Mouse (Mus musculus): Measurements from ENCODE around the gene Cdkn2d. TPM values are rescaled to one million over a fixed set of nuclear protein-coding genes. Genes with fewer than 3 reads are reported as not detected.

The Cdkn2d gene
- polyA plus RNA-seq, 1 experiment from 2014 or later: 80.4 TPM

DNA sequence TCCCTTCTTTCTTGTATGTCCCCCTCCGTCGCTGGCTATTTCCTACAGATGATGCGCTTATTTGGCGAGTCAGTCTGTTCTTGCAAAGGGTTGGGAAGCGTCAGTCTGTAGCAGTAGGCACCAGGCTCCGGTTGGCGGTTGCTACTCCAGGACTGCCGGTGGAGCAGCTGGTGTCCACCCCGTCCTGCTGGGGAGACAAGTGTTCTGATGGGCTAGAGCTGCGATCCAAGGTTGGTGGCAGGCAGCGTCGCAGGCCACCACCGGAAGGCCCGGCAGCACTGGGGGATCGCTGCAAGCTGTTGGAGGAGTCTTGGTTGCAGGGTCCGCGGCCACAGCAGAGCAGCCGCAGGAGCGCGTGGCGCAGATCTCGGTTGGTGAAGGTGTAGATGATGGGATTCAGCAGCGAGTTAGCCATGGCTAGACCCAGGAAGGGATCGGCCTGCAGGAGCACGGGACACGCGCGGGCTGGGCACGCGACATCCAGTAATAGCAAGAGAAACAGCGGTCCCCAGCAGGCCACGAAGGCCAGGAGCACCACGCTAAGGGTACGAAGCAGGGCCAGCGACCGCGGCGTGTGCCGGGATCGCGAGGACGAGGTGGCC, 47.3 kb downstream of the Cdkn2d start:
- Histone ChIP-seq H3K4me2 (peak overlapping the region; percentile 82), H3K4me3 (peak overlapping the region; percentile 57), H3K27me3 (replicated peaks) (peaks cover 73% of the 10 kb centered on the region), H3K9ac (peak overlapping the region; percentile 73), H3K9me3 (peaks cover 5% of the 10 kb centered on the region; the same call in 1 of the 2 replicates), H3K4me1 (peaks cover 32% of the 10 kb centered on the region), H3K36me3 (no peaks in the 10 kb centered on the region), H3K27ac (replicated peaks) (no peak overlapping the region)
- WGBS: 6% methylated on average over 42 of the region's 42 CpGs
- no peak for ATAC-seq (ENCODE audit: extremely low read depth, insufficient number of reproducible peaks, low FRiP score, low TSS enrichment)

DNA sequence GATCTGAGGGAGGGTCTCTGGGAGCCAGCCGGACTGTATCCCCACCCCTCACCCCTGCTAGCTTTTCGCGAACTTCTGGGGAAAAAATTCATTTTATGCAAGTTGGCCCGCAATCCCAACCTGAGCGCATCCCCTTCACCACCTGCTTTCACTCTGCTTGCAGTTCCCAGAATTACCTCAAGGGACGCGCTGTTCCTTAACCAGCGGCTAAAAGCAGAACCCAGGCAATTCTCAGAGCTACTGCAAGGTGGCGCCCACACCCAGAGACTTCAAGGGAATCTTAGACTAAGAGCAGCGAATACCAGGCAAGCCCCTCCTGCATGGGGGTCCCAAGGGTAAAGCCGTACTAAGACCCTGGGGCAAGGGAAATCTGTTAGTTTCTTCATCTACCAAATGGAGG, 49.9 kb downstream of the Cdkn2d start:
- H3K27ac ChIP-seq (replicated peaks): no peak overlapping the region
- H3K4me2 ChIP-seq: no peak overlapping the region
- peaks cover 47% of the 10 kb centered on the region for H3K27me3 ChIP-seq (replicated peaks)
- peaks cover 7% of the 10 kb centered on the region; the same call in 1 of the 2 replicates for H3K36me3 ChIP-seq
- no peak overlapping the region for H3K9ac ChIP-seq
- WGBS: 8% methylated on average over 11 of the region's 11 CpGs
- peaks cover 5% of the 10 kb centered on the region; the same call in 1 of the 2 replicates for H3K9me3 ChIP-seq
- peaks cover 39% of the 10 kb centered on the region for H3K4me1 ChIP-seq
- ATAC-seq (ENCODE audit: extremely low read depth, insufficient number of reproducible peaks, low FRiP score, low TSS enrichment): no peak
- H3K4me3 ChIP-seq: no peak overlapping the region

- Histone ChIP-seq H3K9ac (peak overlapping the region; percentile 95), H3K4me3 (peak overlapping the region; percentile 81), H3K4me1 (peaks cover 38% of the 10 kb centered on the region), H3K27me3 (replicated peaks) (peaks cover 28% of the 10 kb centered on the region), H3K36me3 (peaks cover 26% of the 10 kb centered on the region), H3K27ac (replicated peaks) (peak overlapping the region; percentile 95), H3K9me3 (peaks cover 5% of the 10 kb centered on the region; the same call in 1 of the 2 replicates), H3K4me2 (peak overlapping the region; percentile 79)
- 33% methylated on average over 4 of the region's 4 CpGs for WGBS
- ATAC-seq (ENCODE audit: extremely low read depth, insufficient number of reproducible peaks, low FRiP score, low TSS enrichment): no peak
These were observed 51.8 kb downstream of the Cdkn2d start for GRCm38 (mm10) chr9:21239465-21239848.

GRCm38 (mm10) chr9:21238733-21239464, 52.3 kb downstream of the Cdkn2d start, which contains the start of gene Keap1:
Keap1 (minus strand) TSS chr9:21239361.
- under 1% methylated on average over 85 of the region's 90 CpGs for WGBS
- H3K36me3 ChIP-seq: peaks cover 31% of the 10 kb centered on the region
- ATAC-seq (ENCODE audit: extremely low read depth, insufficient number of reproducible peaks, low FRiP score, low TSS enrichment): peak; percentile 83

More at GRCm38 (mm10) chr9:21238733-21239464, 52.3 kb downstream of the Cdkn2d start, which contains the start of gene Keap1:
- Histone ChIP-seq H3K4me1 (peaks cover 33% of the 10 kb centered on the region), H3K4me3 (peak within 1 kb of the TSS; percentile 81), H3K9me3 (peaks cover 5% of the 10 kb centered on the region; the same call in 1 of the 2 replicates), H3K27me3 (replicated peaks) (peaks cover 22% of the 10 kb centered on the region), H3K9ac (peak within 1 kb of the TSS; percentile 95), H3K4me2 (peak within 1 kb of the TSS; percentile 79), H3K27ac (replicated peaks) (peak within 1 kb of the TSS; percentile 95)

Other genes with a start within 250 kb of the Cdkn2d start
- gene Zglp1, start 224.3 kb downstream of the Cdkn2d start, polyA plus RNA-seq (2015; fragmentation: Nextera tagmentation; extraction: Ambion mirVana): 0.51 and 0.87 TPM in 2 replicates
- 0.36 and 0.55 TPM in 2 replicates for gene Gm49373, start 218.3 kb downstream of the Cdkn2d start, polyA plus RNA-seq (2015; fragmentation: Nextera tagmentation; extraction: Ambion mirVana)
- 51.1 and 53.4 TPM in 2 replicates for gene Fdx1l, start 217.8 kb downstream of the Cdkn2d start, polyA plus RNA-seq (2015; fragmentation: Nextera tagmentation; extraction: Ambion mirVana)
- gene Gm38431, start 199.4 kb downstream of the Cdkn2d start, polyA plus RNA-seq (2015; fragmentation: Nextera tagmentation; extraction: Ambion mirVana): 1.6 and 1.7 TPM in 2 replicates
- gene Raver1, start 199.4 kb downstream of the Cdkn2d start, polyA plus RNA-seq (2015; fragmentation: Nextera tagmentation; extraction: Ambion mirVana): 45.2 and 47.3 TPM in 2 replicates
- 13.7 and 14.0 TPM in 2 replicates for gene Tyk2, start 160.2 kb downstream of the Cdkn2d start, polyA plus RNA-seq (2015; fragmentation: Nextera tagmentation; extraction: Ambion mirVana)
- 222 and 230 TPM in 2 replicates for gene Cdc37, start 141.4 kb downstream of the Cdkn2d start, polyA plus RNA-seq (2015; fragmentation: Nextera tagmentation; extraction: Ambion mirVana)
- gene Pde4a, start 125.7 kb downstream of the Cdkn2d start, polyA plus RNA-seq (2015; fragmentation: Nextera tagmentation; extraction: Ambion mirVana): 9.5 and 11.3 TPM in 2 replicates
- 51.1 and 52.7 TPM in 2 replicates for gene Keap1, start 52.0 kb downstream of the Cdkn2d start, polyA plus RNA-seq (2015; fragmentation: Nextera tagmentation; extraction: Ambion mirVana)
- 0.07 and 0.11 TPM in 2 replicates for gene S1pr5, start 43.0 kb downstream of the Cdkn2d start, polyA plus RNA-seq (2015; fragmentation: Nextera tagmentation; extraction: Ambion mirVana)
- gene Atg4d, start 26.1 kb downstream of the Cdkn2d start, polyA plus RNA-seq (2015; fragmentation: Nextera tagmentation; extraction: Ambion mirVana): 41.6 and 51.4 TPM in 2 replicates
- 12.7 and 13.2 TPM in 2 replicates for gene Kri1, start 3.4 kb downstream of the Cdkn2d start, polyA plus RNA-seq (2015; fragmentation: Nextera tagmentation; extraction: Ambion mirVana)
- gene Ap1m2, start 20.9 kb upstream of the Cdkn2d start, polyA plus RNA-seq (2015; fragmentation: Nextera tagmentation; extraction: Ambion mirVana): 1.7 and 2.1 TPM in 2 replicates
- 56.9 and 60.3 TPM in 2 replicates for gene Slc44a2, start 29.3 kb upstream of the Cdkn2d start, polyA plus RNA-seq (2015; fragmentation: Nextera tagmentation; extraction: Ambion mirVana)
- 115 and 120 TPM in 2 replicates for gene Ilf3, start 76.5 kb upstream of the Cdkn2d start, polyA plus RNA-seq (2015; fragmentation: Nextera tagmentation; extraction: Ambion mirVana)
- 27.6 and 28.6 TPM in 2 replicates for gene Qtrt1, start 120.4 kb upstream of the Cdkn2d start, polyA plus RNA-seq (2015; fragmentation: Nextera tagmentation; extraction: Ambion mirVana)
- gene Dnm2, start 133.5 kb upstream of the Cdkn2d start, polyA plus RNA-seq (2015; fragmentation: Nextera tagmentation; extraction: Ambion mirVana): 66.8 and 67.6 TPM in 2 replicates
- gene Tmed1, start 218.8 kb upstream of the Cdkn2d start, polyA plus RNA-seq (2015; fragmentation: Nextera tagmentation; extraction: Ambion mirVana): 88.9 and 103 TPM in 2 replicates
- 2.1 and 2.6 TPM in 2 replicates for gene AB124611, start 234.8 kb upstream of the Cdkn2d start, polyA plus RNA-seq (2015; fragmentation: Nextera tagmentation; extraction: Ambion mirVana)